Mouse (Mus musculus): Measurements from ENCODE around the gene 4931428F04Rik. TPM values are rescaled to one million over a fixed set of nuclear protein-coding genes. Genes with fewer than 3 reads are reported as not detected.

4931428F04Rik gene
- polyA plus RNA-seq, 1 experiment from 2014 or later = 84.6 TPM

- Histone ChIP-seq H3K4me2 (ENCODE audit: low read depth, low read length) (no peak overlapping the region), H3K9me3 (ENCODE audit: control insufficient read depth, low read length) (no peaks in the 10 kb centered on the region), H3K4me3 (ENCODE audit: low read depth, low read length) (no peak overlapping the region), H3K4me1 (ENCODE audit: control insufficient read depth, insufficient read depth, low read length) (peaks cover 13% of the 10 kb centered on the region; the same call in 1 of the 2 replicates), H3K9ac (replicated peaks; ENCODE audit: low read depth, low read length) (no peak overlapping the region), H3K27me3 (ENCODE audit: control insufficient read depth, insufficient read depth, low read length) (peaks cover 2% of the 10 kb centered on the region; the same call in 1 of the 2 replicates), H3K27ac (ENCODE audit: low read depth, low read length) (no peak overlapping the region), H3K36me3 (ENCODE audit: control insufficient read depth, insufficient read depth, low read length) (peaks cover 30% of the 10 kb centered on the region; the same call in 1 of the 2 replicates)
- no peak; the same call in 1 of the 2 replicates for ATAC-seq (ENCODE audit: low read depth)
- WGBS = 25% methylated on average over 23 of the region's 23 CpGs
Measured at GRCm38 (mm10) chr8:105283074-105283473, 6.6 kb downstream of the 4931428F04Rik start.

- WGBS = 93% methylated on average over 4 of the region's 4 CpGs
- H3K4me3 ChIP-seq (ENCODE audit: low read depth, low read length) = no peak overlapping the region
- H3K27me3 ChIP-seq (ENCODE audit: control insufficient read depth, insufficient read depth, low read length) = peaks cover 6% of the 10 kb centered on the region
- no peak overlapping the region for H3K9ac ChIP-seq (replicated peaks; ENCODE audit: low read depth, low read length)
- H3K4me2 ChIP-seq (ENCODE audit: low read depth, low read length) = no peak overlapping the region
- ATAC-seq (ENCODE audit: low read depth) = no peak
- H3K9me3 ChIP-seq (ENCODE audit: control insufficient read depth, low read length) = no peaks in the 10 kb centered on the region
- peaks cover 9% of the 10 kb centered on the region; the same call in 1 of the 2 replicates for H3K4me1 ChIP-seq (ENCODE audit: control insufficient read depth, insufficient read depth, low read length)
- H3K27ac ChIP-seq (ENCODE audit: low read depth, low read length) = no peak overlapping the region
- H3K36me3 ChIP-seq (ENCODE audit: control insufficient read depth, insufficient read depth, low read length) = peaks cover 30% of the 10 kb centered on the region; the same call in 1 of the 2 replicates
Measured at GRCm38 (mm10) chr8:105282239-105282638, 7.4 kb downstream of the 4931428F04Rik start.

GRCm38 (mm10) chr8:105281821-105282220 lies 7.8 kb downstream of the 4931428F04Rik start:
- ATAC-seq (ENCODE audit: low read depth) = no peak
- no peaks in the 10 kb centered on the region for H3K9me3 ChIP-seq (ENCODE audit: control insufficient read depth, low read length)
- no peak overlapping the region for H3K4me2 ChIP-seq (ENCODE audit: low read depth, low read length)
- H3K27me3 ChIP-seq (ENCODE audit: control insufficient read depth, insufficient read depth, low read length) = peaks cover 8% of the 10 kb centered on the region
- WGBS = 87% methylated on average over 12 of the region's 12 CpGs
- peaks cover 4% of the 10 kb centered on the region; the same call in 1 of the 2 replicates for H3K4me1 ChIP-seq (ENCODE audit: control insufficient read depth, insufficient read depth, low read length)
- no peak overlapping the region for H3K27ac ChIP-seq (ENCODE audit: low read depth, low read length)
- H3K36me3 ChIP-seq (ENCODE audit: control insufficient read depth, insufficient read depth, low read length) = peaks cover 30% of the 10 kb centered on the region; the same call in 1 of the 2 replicates
- H3K9ac ChIP-seq (replicated peaks; ENCODE audit: low read depth, low read length) = no peak overlapping the region
- no peak overlapping the region for H3K4me3 ChIP-seq (ENCODE audit: low read depth, low read length)

- no peak overlapping the region for H3K4me2 ChIP-seq (ENCODE audit: low read depth, low read length)
- 0 out of 2 replicates have a peak, but pooled peaks cover 2% of the 10 kb centered on the region for H3K4me1 ChIP-seq (ENCODE audit: control insufficient read depth, insufficient read depth, low read length)
- ATAC-seq (ENCODE audit: low read depth) = no peak
- H3K36me3 ChIP-seq (ENCODE audit: control insufficient read depth, insufficient read depth, low read length) = peaks cover 30% of the 10 kb centered on the region; the same call in 1 of the 2 replicates
- no peak overlapping the region for H3K9ac ChIP-seq (replicated peaks; ENCODE audit: low read depth, low read length)
- no peak overlapping the region for H3K27ac ChIP-seq (ENCODE audit: low read depth, low read length)
- no peaks in the 10 kb centered on the region for H3K9me3 ChIP-seq (ENCODE audit: control insufficient read depth, low read length)
- H3K27me3 ChIP-seq (ENCODE audit: control insufficient read depth, insufficient read depth, low read length) = peaks cover 8% of the 10 kb centered on the region
- WGBS = 74% methylated on average over 3 of the region's 3 CpGs
- H3K4me3 ChIP-seq (ENCODE audit: low read depth, low read length) = no peak overlapping the region
Measured at GRCm38 (mm10) chr8:105280567-105280966, 9.1 kb downstream of the 4931428F04Rik start.

- H3K4me3 ChIP-seq (ENCODE audit: low read depth, low read length) = no peak overlapping the region
Measured at GRCm38 (mm10) chr8:105278911-105279334, 10.7 kb downstream of the 4931428F04Rik start.

GRCm38 (mm10) chr8:105276292-105277120 lies 13.2 kb downstream of the 4931428F04Rik start:
- Histone ChIP-seq H3K27ac (ENCODE audit: low read depth, low read length) (no peak overlapping the region), H3K4me3 (ENCODE audit: low read depth, low read length) (peak overlapping the region; percentile 33), H3K9ac (replicated peaks; ENCODE audit: low read depth, low read length) (peak overlapping the region; percentile 34), H3K4me1 (ENCODE audit: control insufficient read depth, insufficient read depth, low read length) (0 out of 2 replicates have a peak, but pooled peaks cover 2% of the 10 kb centered on the region), H3K36me3 (ENCODE audit: control insufficient read depth, insufficient read depth, low read length) (peaks cover 9% of the 10 kb centered on the region; the same call in 1 of the 2 replicates), H3K4me2 (ENCODE audit: low read depth, low read length) (peak overlapping the region; percentile 61), H3K27me3 (ENCODE audit: control insufficient read depth, insufficient read depth, low read length) (peaks cover 31% of the 10 kb centered on the region), H3K9me3 (ENCODE audit: control insufficient read depth, low read length) (no peaks in the 10 kb centered on the region)
- ATAC-seq (ENCODE audit: low read depth) = peak; percentile 65
- 2% methylated on average over 30 of the region's 30 CpGs for WGBS

More at GRCm38 (mm10) chr8:105278911-105279334, 10.7 kb downstream of the 4931428F04Rik start:
- WGBS = 2% methylated on average over 28 of the region's 28 CpGs
- Histone ChIP-seq H3K9me3 (ENCODE audit: control insufficient read depth, low read length) (no peaks in the 10 kb centered on the region), H3K36me3 (ENCODE audit: control insufficient read depth, insufficient read depth, low read length) (peaks cover 21% of the 10 kb centered on the region; the same call in 1 of the 2 replicates), H3K27me3 (ENCODE audit: control insufficient read depth, insufficient read depth, low read length) (peaks cover 18% of the 10 kb centered on the region), H3K27ac (ENCODE audit: low read depth, low read length) (no peak overlapping the region), H3K4me1 (ENCODE audit: control insufficient read depth, insufficient read depth, low read length) (0 out of 2 replicates have a peak, but pooled peaks cover 2% of the 10 kb centered on the region), H3K4me2 (ENCODE audit: low read depth, low read length) (peak overlapping the region; percentile 6; the same call in 1 of the 2 replicates), H3K9ac (replicated peaks; ENCODE audit: low read depth, low read length) (no peak overlapping the region)
- peak; percentile 71 for ATAC-seq (ENCODE audit: low read depth)

GRCm38 (mm10) chr8:105275840-105276239 lies 13.8 kb downstream of the 4931428F04Rik start, which contains the start of gene Nol3:
Gene Nol3 (plus strand): TSS chr8:105276140.
- no peak for ATAC-seq (ENCODE audit: low read depth)
- H3K27ac ChIP-seq (ENCODE audit: low read depth, low read length) = no peak within 1 kb of the TSS
- 8% methylated on average over 10 of the region's 10 CpGs for WGBS
- H3K4me1 ChIP-seq (ENCODE audit: control insufficient read depth, insufficient read depth, low read length) = 0 out of 2 replicates have a peak, but pooled peaks cover 2% of the 10 kb centered on the region
- H3K9me3 ChIP-seq (ENCODE audit: control insufficient read depth, low read length) = no peaks in the 10 kb centered on the region
- peak within 1 kb of the TSS; percentile 33 for H3K4me3 ChIP-seq (ENCODE audit: low read depth, low read length)
- peaks cover 38% of the 10 kb centered on the region for H3K27me3 ChIP-seq (ENCODE audit: control insufficient read depth, insufficient read depth, low read length)
- peak within 1 kb of the TSS; percentile 34 for H3K9ac ChIP-seq (replicated peaks; ENCODE audit: low read depth, low read length)
- H3K4me2 ChIP-seq (ENCODE audit: low read depth, low read length) = peak within 1 kb of the TSS; percentile 61
- H3K36me3 ChIP-seq (ENCODE audit: control insufficient read depth, insufficient read depth, low read length) = 0 out of 2 replicates have a peak, but pooled peaks cover 6% of the 10 kb centered on the region

GRCm38 (mm10) chr8:105275387-105275786 lies 14.3 kb downstream of the 4931428F04Rik start:
- Histone ChIP-seq H3K36me3 (ENCODE audit: control insufficient read depth, insufficient read depth, low read length) (0 out of 2 replicates have a peak, but pooled peaks cover 6% of the 10 kb centered on the region), H3K27ac (ENCODE audit: low read depth, low read length) (no peak overlapping the region), H3K4me1 (ENCODE audit: control insufficient read depth, insufficient read depth, low read length) (peaks cover 2% of the 10 kb centered on the region; the same call in 1 of the 2 replicates), H3K9me3 (ENCODE audit: control insufficient read depth, low read length) (no peaks in the 10 kb centered on the region), H3K4me3 (ENCODE audit: low read depth, low read length) (no peak overlapping the region), H3K9ac (replicated peaks; ENCODE audit: low read depth, low read length) (no peak overlapping the region), H3K27me3 (ENCODE audit: control insufficient read depth, insufficient read depth, low read length) (peaks cover 42% of the 10 kb centered on the region), H3K4me2 (ENCODE audit: low read depth, low read length) (peak overlapping the region; percentile 61; the same call in 1 of the 2 replicates)
- 10% methylated on average over 11 of the region's 11 CpGs for WGBS
- no peak for ATAC-seq (ENCODE audit: low read depth)

GRCm38 (mm10) chr8:105270916-105271186 lies 18.8 kb downstream of the 4931428F04Rik start:
- Histone ChIP-seq H3K27me3 (ENCODE audit: control insufficient read depth, insufficient read depth, low read length) (peaks cover 64% of the 10 kb centered on the region), H3K27ac (ENCODE audit: low read depth, low read length) (no peak overlapping the region), H3K4me3 (ENCODE audit: low read depth, low read length) (no peak overlapping the region), H3K4me2 (ENCODE audit: low read depth, low read length) (0 out of 2 replicates have a peak overlapping the region, but pooled peaks have one; percentile 5), H3K9ac (replicated peaks; ENCODE audit: low read depth, low read length) (no peak overlapping the region), H3K9me3 (ENCODE audit: control insufficient read depth, low read length) (no peaks in the 10 kb centered on the region), H3K36me3 (ENCODE audit: control insufficient read depth, insufficient read depth, low read length) (no peaks in the 10 kb centered on the region), H3K4me1 (ENCODE audit: control insufficient read depth, insufficient read depth, low read length) (peaks cover 11% of the 10 kb centered on the region)
- WGBS = 2% methylated on average over 11 of the region's 11 CpGs
- no peak for ATAC-seq (ENCODE audit: low read depth)

Data from neural tube, embryonic 14.5 days (tissue).